Mouse (Mus musculus) lung, postnatal 0 days (tissue): ENCODE data around the gene Gba.

ENCODE experiments used
- CTCF ChIP-seq: IDR thresholded peaks from 2 replicates; pipeline ENCODE4 v1.5.1; 2016; ENCODE audit warnings: antibody characterized with exemption, mild to moderate bottlenecking
- EP300 ChIP-seq: IDR thresholded peaks from 2 replicates; pipeline ENCODE4 v1.6.1; 2016; ENCODE audit warnings: antibody characterized with exemption, mild to moderate bottlenecking, control low read depth

- no peak for TF ChIP-seq CTCF
- no peak for TF ChIP-seq EP300
These were observed 43.5 kb upstream of the Gba start for GRCm38 (mm10) chr3:89159211-89159610.
